Mouse (Mus musculus): Measurements from ENCODE around the gene Gipc3. TPM values are rescaled to one million over a fixed set of nuclear protein-coding genes. Genes with fewer than 3 reads are reported as not detected.

Gipc3 gene
- total RNA-seq (2023) = not detected in 2 replicates

DNA sequence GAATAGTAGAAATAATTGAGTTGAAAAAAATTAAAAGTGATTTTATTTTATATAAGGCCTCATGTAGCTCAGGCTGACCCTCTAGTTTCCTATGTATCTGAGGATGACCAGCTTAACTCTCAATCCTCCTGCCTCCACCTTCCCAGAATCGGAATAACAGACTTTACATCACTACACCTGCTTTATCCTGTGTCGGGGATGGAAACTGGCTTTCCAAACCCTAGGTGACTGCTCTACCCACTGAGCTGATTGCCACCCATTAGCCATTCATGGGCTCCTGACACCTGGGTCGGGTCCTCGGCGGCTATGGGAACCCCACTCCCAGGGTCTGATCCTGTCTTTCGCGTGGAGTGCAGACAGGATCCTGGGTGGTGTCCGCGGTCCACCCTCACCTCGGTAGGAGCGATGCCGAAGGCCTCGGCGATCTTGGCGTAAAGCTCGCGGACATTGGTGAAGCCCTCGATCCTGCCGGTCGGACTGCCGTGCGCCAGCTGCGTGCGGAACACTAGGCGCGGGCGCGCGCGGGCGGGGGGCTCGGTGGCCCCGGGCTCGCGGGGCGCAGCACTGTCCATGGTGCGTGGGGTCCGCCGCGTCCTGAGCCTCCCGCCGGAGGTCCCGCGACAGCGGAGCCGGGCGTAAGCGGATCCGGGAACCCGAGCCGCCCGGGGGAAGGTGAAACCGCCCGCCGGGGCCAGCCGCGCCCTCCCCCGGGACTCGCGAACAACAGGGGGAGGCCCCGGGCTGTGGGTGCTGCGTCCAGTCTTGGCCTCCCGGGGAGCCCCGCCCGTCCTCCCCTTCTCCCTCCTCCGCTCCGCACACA is at the start of gene Gipc3:
Gene Gipc3 (minus strand): TSS at position 581 of the 820 bp plus-strand sequence.

DNA sequence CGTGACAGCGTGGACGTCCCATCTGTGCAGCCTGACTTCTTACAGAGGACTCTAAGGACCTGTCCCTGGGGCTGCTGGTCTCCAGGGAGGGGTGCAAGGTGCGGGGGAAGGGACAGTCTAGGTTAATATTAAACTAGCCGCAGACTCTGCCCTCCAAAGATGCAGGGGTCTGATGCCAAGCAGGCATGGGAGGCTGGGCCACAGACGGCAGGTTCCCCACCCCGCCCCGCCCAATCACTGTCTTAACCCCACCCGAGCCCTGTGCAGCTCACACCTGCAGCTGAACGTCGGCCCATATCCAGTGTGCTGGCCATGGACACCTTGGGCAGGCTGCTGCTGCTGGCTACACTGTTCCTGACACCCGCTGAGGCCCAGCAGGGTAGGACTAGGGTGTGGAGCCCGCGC is 49.7 kb upstream of the Gipc3 start, which contains the start of gene Smim24:
Gene Smim24 (plus strand): TSS at position 271 of the 405 bp plus-strand sequence.

DNA sequence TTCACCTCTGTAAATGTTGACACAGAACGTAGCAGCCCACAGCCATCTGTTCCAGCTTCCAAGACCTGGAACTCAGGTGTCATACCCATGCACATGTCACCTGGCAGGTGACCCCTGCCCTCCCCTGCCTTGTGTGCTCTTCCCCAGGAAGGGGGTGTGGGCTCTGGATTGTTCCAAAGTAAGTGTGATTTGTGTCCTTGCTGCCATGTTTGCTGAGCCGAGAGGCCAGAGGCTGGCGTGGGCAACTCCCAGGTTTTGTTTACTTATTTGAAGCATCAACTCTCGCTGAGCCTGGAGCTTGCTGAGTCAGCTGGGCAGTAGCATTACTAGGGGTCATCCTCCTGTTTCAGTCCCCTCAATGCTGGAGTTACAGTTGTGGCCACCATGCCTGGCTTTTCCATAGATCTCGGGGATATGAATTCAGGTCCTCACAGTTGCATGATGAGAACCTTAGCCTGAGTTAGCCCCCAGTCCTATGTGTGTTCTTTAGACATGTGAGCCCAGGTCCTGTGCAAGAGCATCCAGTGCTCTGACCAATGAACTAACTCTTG is 45.5 kb upstream of the Gipc3 start, which contains the start of gene Gm48552:
Gene Gm48552 (plus strand): TSS at position 501 of the 551 bp plus-strand sequence.

GRCm38 (mm10) chr10:81383802-81384604 is 40.9 kb upstream of the Gipc3 start, which contains the start of the genes Dohh and Gm48551:
Gene Dohh, plus strand, starts transcription at chr10:81384428.
Gene Gm48551, plus strand, starts transcription at chr10:81384466.

GRCm38 (mm10) chr10:81377793-81378552 is 34.9 kb upstream of the Gipc3 start, which contains the start of gene Fzr1:
Gene Fzr1, minus strand, starts transcription at chr10:81378516.

DNA sequence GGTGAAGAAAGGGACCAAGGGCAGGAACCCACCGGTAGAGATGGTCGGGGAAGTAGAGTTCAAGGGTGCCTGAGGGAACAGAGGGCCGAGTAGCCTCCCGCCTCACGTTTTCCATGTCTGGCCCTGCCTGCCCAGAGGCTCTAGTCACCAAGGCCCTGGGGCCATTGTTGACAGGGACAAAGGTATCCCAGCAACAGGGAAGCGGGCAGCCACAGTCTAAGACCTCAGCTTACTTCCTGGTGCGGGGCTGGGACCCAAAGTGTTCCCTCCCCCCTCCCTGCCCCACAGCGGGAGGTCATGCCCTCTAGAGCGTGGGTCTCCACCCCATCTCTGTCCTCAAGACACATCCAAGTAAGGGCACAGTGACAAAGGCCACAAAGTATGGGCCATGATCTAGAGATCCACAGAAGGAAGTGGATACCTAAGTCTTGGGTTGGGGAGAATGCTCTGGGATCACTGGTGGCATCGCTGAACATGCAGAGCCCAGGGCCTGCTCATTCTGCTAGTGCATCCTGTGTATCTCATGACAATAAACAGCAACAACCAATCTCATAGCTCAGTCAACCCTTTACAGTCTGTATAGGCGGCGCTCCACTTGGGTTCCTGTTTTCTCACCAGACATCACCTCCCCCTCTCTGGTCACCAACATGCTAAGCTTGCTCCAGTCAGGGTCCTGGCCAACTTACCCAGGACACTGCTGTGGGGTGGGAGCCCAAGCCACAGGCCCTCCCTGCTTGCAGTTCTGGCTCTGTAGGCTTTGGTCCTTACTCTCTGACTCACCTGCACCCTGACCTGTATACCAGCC is 22.8 kb upstream of the Gipc3 start, which contains the start of gene 4930404N11Rik:
Gene 4930404N11Rik (minus strand): TSS at position 145 of the 805 bp plus-strand sequence.

GRCm38 (mm10) chr10:81356991-81357844 is 14.2 kb upstream of the Gipc3 start, which contains the start of gene Mfsd12:
Gene Mfsd12, plus strand, starts transcription at chr10:81357491.

GRCm38 (mm10) chr10:81350351-81351063 is 7.4 kb upstream of the Gipc3 start, which contains the start of gene Hmg20b:
Gene Hmg20b, minus strand, starts transcription at chr10:81350480.

DNA sequence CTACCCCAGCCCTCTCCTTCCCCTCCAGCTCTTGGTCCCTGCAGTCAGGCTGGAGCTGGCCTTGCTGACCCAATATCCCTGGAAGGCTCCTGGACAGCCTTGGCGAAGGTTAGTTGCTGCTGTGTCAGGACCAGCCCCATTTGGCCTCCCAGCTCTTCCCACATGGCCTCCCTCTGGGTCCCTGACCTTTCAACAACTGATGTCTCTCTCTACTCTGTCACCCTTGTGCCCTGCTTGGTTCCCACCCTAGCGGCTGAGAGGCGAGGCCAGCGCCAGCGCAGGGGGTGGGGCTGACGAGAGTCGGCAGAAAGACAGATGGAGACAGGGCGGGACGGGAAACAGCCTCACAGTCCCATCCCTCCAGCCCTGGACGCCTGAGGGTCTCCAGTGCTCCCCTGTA is 14.7 kb downstream of the Gipc3 start, which contains the start of gene Tbxa2r:
Gene Tbxa2r (plus strand): TSS at position 346 of the 400 bp plus-strand sequence.

GRCm38 (mm10) chr10:81320550-81321347 is 22.3 kb downstream of the Gipc3 start, which contains the start of gene Cactin:
Gene Cactin, plus strand, starts transcription at chr10:81321103.

DNA sequence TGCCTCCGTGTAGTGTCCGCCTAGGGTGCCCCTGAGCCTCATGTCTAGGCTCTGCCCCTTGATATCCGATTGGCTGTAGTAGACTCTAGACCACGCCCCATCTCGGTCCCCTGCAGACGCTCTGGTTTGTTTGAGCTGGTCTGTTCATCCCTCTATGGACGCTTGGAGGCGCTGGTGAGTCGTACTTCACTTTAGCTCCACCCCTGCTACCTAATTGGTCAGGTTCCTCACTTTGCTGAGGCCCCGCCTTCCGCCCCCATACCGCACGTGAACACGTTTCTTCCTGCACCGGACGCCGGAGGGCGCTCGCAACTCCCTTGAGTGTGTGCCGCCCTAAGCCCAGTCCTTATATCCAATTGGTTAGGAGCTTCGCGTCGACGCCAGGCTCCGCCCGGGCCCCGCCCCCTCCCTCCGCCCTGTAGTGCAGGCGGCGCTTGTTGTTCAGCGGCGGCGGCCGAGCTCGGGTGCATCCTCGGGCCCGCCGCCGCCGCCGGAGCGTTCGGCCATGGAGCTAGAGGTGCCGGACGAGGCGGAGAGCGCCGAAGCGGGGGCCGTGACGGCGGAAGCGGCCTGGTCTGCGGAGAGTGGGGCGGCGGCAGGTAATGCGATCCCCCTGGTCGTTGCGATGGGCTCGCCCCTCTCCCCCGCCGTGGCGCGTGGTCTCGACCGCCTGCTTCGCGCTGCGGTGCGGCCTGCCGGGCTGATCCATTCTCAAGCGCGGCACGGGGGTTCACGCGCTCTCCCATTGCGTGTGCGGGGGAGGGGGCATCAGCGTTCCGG is 50.3 kb downstream of the Gipc3 start, which contains the start of gene Pip5k1c:
Gene Pip5k1c (plus strand): TSS at position 410 of the 780 bp plus-strand sequence.

GRCm38 (mm10) chr10:81291511-81292104 is 51.5 kb downstream of the Gipc3 start, which contains the start of gene Tjp3:
Gene Tjp3, minus strand, starts transcription at chr10:81291581.

Other genes with a start within 250 kb of the Gipc3 start
- 0.25 and 0.34 TPM in 2 replicates for gene Creb3l3, start 244.4 kb downstream of the Gipc3 start, total RNA-seq (2023)
- gene Map2k2, start 237.4 kb downstream of the Gipc3 start, total RNA-seq (2023) = 72.4 and 96.2 TPM in 2 replicates
- gene Zbtb7a, start 208.0 kb downstream of the Gipc3 start, total RNA-seq (2023) = 58.8 and 72.8 TPM in 2 replicates
- 27.7 and 33.9 TPM in 2 replicates for gene Pias4, start 175.3 kb downstream of the Gipc3 start, total RNA-seq (2023)
- gene Eef2, start 166.6 kb downstream of the Gipc3 start, total RNA-seq (2023) = 599 and 665 TPM in 2 replicates
- 22.3 and 31.6 TPM in 2 replicates for gene Dapk3, start 160.3 kb downstream of the Gipc3 start, total RNA-seq (2023)
- gene 4930442H23Rik, start 159.4 kb downstream of the Gipc3 start, total RNA-seq (2023) = not detected in 2 replicates
- gene Nmrk2, start 141.2 kb downstream of the Gipc3 start, total RNA-seq (2023) = not detected in 2 replicates
- gene Atcay, start 112.4 kb downstream of the Gipc3 start, total RNA-seq (2023) = not detected in 2 replicates
- gene Zfr2, start 110.1 kb downstream of the Gipc3 start, total RNA-seq (2023) = 0.14 and 0.54 TPM in 2 replicates
- 5.3 and 8.3 TPM in 2 replicates for gene Matk, start 90.3 kb downstream of the Gipc3 start, total RNA-seq (2023)
- 20.7 and 28.0 TPM in 2 replicates for gene Mrpl54, start 76.3 kb downstream of the Gipc3 start, total RNA-seq (2023)
- gene Apba3, start 76.3 kb downstream of the Gipc3 start, total RNA-seq (2023) = 21.8 and 26.0 TPM in 2 replicates
- gene Tjp3, start 51.7 kb downstream of the Gipc3 start, total RNA-seq (2023) = 6.9 and 8.6 TPM in 2 replicates
- 89.4 and 124 TPM in 2 replicates for gene Pip5k1c, start 50.3 kb downstream of the Gipc3 start, total RNA-seq (2023)
- 26.4 and 33.1 TPM in 2 replicates for gene Cactin, start 22.2 kb downstream of the Gipc3 start, total RNA-seq (2023)
- gene Tbxa2r, start 14.5 kb downstream of the Gipc3 start, total RNA-seq (2023) = 0.47 TPM in 1 of 2 replicates, not detected in the other
- gene Hmg20b, start 7.2 kb upstream of the Gipc3 start, total RNA-seq (2023) = 38.3 and 47.1 TPM in 2 replicates
- gene Mfsd12, start 14.2 kb upstream of the Gipc3 start, total RNA-seq (2023) = 26.6 and 28.7 TPM in 2 replicates
- gene 4930404N11Rik, start 22.6 kb upstream of the Gipc3 start, total RNA-seq (2023) = 6.0 and 7.1 TPM in 2 replicates
- gene Fzr1, start 35.2 kb upstream of the Gipc3 start, total RNA-seq (2023) = 50.3 and 54.1 TPM in 2 replicates
- 22.1 and 26.0 TPM in 2 replicates for gene Dohh, start 41.2 kb upstream of the Gipc3 start, total RNA-seq (2023)
- 2.0 and 2.2 TPM in 2 replicates for gene Gm48551, start 41.2 kb upstream of the Gipc3 start, total RNA-seq (2023)
- 0.91 TPM in 1 of 2 replicates, not detected in the other for gene Gm48552, start 45.7 kb upstream of the Gipc3 start, total RNA-seq (2023)
- 5.1 and 6.8 TPM in 2 replicates for gene Smim24, start 49.8 kb upstream of the Gipc3 start, total RNA-seq (2023)
- 60.2 and 61.9 TPM in 2 replicates for gene Nfic, start 112.4 kb upstream of the Gipc3 start, total RNA-seq (2023)
- gene Celf5, start 139.4 kb upstream of the Gipc3 start, total RNA-seq (2023) = not detected in 2 replicates
- 94.5 and 145 TPM in 2 replicates for gene Ncln, start 153.1 kb upstream of the Gipc3 start, total RNA-seq (2023)
- 74.1 and 98.5 TPM in 2 replicates for gene S1pr4, start 156.9 kb upstream of the Gipc3 start, total RNA-seq (2023)
- gene Gna15, start 181.0 kb upstream of the Gipc3 start, total RNA-seq (2023) = 27.7 and 31.6 TPM in 2 replicates
- gene Gna11, start 201.9 kb upstream of the Gipc3 start, total RNA-seq (2023) = 6.3 and 7.7 TPM in 2 replicates
- 259 and 315 TPM in 2 replicates for gene Aes, start 216.2 kb upstream of the Gipc3 start, total RNA-seq (2023)
- gene Tle2, start 231.3 kb upstream of the Gipc3 start, total RNA-seq (2023) = 0.95 and 1.5 TPM in 2 replicates